Mouse (Mus musculus) cortical plate, adult 2 months (tissue): Measurements from ENCODE around the gene Cel. TPM values are rescaled to one million over a fixed set of nuclear protein-coding genes. Genes with fewer than 3 reads are reported as not detected.

Experiments used
- H3K27ac ChIP-seq: fragments of 200-500 bp; 2 replicates; pipeline ENCODE4 v1.5.1; 2012; ENCODE audit warnings: low read length, control low read depth, inconsistent platforms; ENCODE audit not compliant: insufficient read depth
- H3K4me1 ChIP-seq: fragments of 200-500 bp; 2 replicates; pipeline ENCODE4 v1.6.1; 2011; ENCODE audit warnings: low read length; ENCODE audit not compliant: control insufficient read depth, insufficient read depth
- H3K4me3 ChIP-seq: fragments of 200-500 bp; 2 replicates; pipeline ENCODE4 v1.5.1; 2011; ENCODE audit warnings: mild to moderate bottlenecking, low read length, control low read depth; ENCODE audit not compliant: insufficient read depth
- CTCF ChIP-seq: fragments of 200-500 bp; IDR thresholded peaks from 2 replicates; pipeline ENCODE4 v1.5.1; 2011; ENCODE audit warnings: mild to moderate bottlenecking, control low read depth, low read length; ENCODE audit not compliant: insufficient read depth; ENCODE audit errors: extremely low read depth
- POLR2A ChIP-seq: fragments of 200-500 bp; IDR thresholded peaks from 2 replicates; pipeline ENCODE4 v1.6.1; 2011; ENCODE audit warnings: mild to moderate bottlenecking, low read length, control low read depth; ENCODE audit not compliant: insufficient read depth; ENCODE audit errors: extremely low read depth
- polyA plus RNA-seq: library from polyadenylated mRNA; depleted of rRNA; stranded (reverse); fragments of >200 nt; gene quantifications from 2 replicates; pipeline ENCODE4 v1.2.3, GENCODE M21; 2012; rRNA removed

Gene Cel
- 0.06 and 0.08 TPM in 2 replicates for polyA plus RNA-seq

GRCm38 (mm10) chr2:28563303-28563702 lies at the start of gene Cel:
Cel (minus strand) TSS chr2:28563403.
- Histone ChIP-seq H3K27ac (no peak within 1 kb of the TSS), H3K4me1 (no peaks in the 10 kb centered on the region), H3K4me3 (no peak within 1 kb of the TSS)
- TF ChIP-seq POLR2A (no peak), CTCF (no peak)

GRCm38 (mm10) chr2:28612436-28613063 lies 49.3 kb upstream of the Cel start:
- Histone ChIP-seq H3K4me3 (no peak overlapping the region), H3K27ac (no peak overlapping the region), H3K4me1 (no peaks in the 10 kb centered on the region)
- no peak for TF ChIP-seq POLR2A
- TF ChIP-seq CTCF: no peak

- Histone ChIP-seq H3K4me1 (no peaks in the 10 kb centered on the region), H3K4me3 (no peak overlapping the region), H3K27ac (no peak overlapping the region)
- TF ChIP-seq CTCF (no peak), POLR2A (no peak)
Measured at GRCm38 (mm10) chr2:28611407-28611787, 48.2 kb upstream of the Cel start.

GRCm38 (mm10) chr2:28610716-28611406 lies 47.7 kb upstream of the Cel start:
- TF ChIP-seq POLR2A: no peak
- TF ChIP-seq CTCF: no peak
- H3K27ac ChIP-seq: no peak overlapping the region
- no peak overlapping the region for H3K4me3 ChIP-seq
- no peaks in the 10 kb centered on the region for H3K4me1 ChIP-seq

GRCm38 (mm10) chr2:28609851-28610250 lies 46.6 kb upstream of the Cel start:
- Histone ChIP-seq H3K4me1 (no peaks in the 10 kb centered on the region), H3K4me3 (no peak overlapping the region), H3K27ac (no peak overlapping the region)
- TF ChIP-seq POLR2A: no peak
- TF ChIP-seq CTCF: no peak

- Histone ChIP-seq H3K27ac (no peak overlapping the region), H3K4me3 (no peak overlapping the region), H3K4me1 (no peaks in the 10 kb centered on the region)
- TF ChIP-seq CTCF: no peak
- TF ChIP-seq POLR2A: no peak
Measured at GRCm38 (mm10) chr2:28607341-28608165, 44.4 kb upstream of the Cel start.

GRCm38 (mm10) chr2:28606601-28607340 lies 43.6 kb upstream of the Cel start:
- Histone ChIP-seq H3K4me3 (no peak overlapping the region), H3K4me1 (no peaks in the 10 kb centered on the region), H3K27ac (no peak overlapping the region)
- TF ChIP-seq POLR2A (no peak), CTCF (peak; percentile 31; the same call in 1 of the 2 replicates)

- no peaks in the 10 kb centered on the region for H3K4me1 ChIP-seq
- no peak for TF ChIP-seq CTCF
- TF ChIP-seq POLR2A: no peak
Measured at GRCm38 (mm10) chr2:28605789-28606541, 42.8 kb upstream of the Cel start.

GRCm38 (mm10) chr2:28603542-28603941 lies 40.3 kb upstream of the Cel start:
- TF ChIP-seq CTCF (no peak), POLR2A (no peak)
- no peak overlapping the region for H3K27ac ChIP-seq
- no peak overlapping the region for H3K4me3 ChIP-seq
- no peaks in the 10 kb centered on the region for H3K4me1 ChIP-seq

More at GRCm38 (mm10) chr2:28605789-28606541, 42.8 kb upstream of the Cel start:
- Histone ChIP-seq H3K4me3 (no peak overlapping the region), H3K27ac (no peak overlapping the region)
